Mouse (Mus musculus) limb, embryonic 14.5 days (tissue): ENCODE data around the gene Zfp931. TPM values are rescaled to one million over a fixed set of nuclear protein-coding genes. Genes with fewer than 3 reads are reported as not detected.
"Not testable (repeated sequence)": the region's sequence is repeated elsewhere in the genome, so short reads cannot be mapped to it uniquely, and the experiment has no call there.

Source experiments
- ATAC-seq: fragments of 200-750 bp; cut with Nextera tagmentation; 2 replicates; pipeline ENCODE4 v1.8.0; 2017; ENCODE audit warnings: low read depth, moderate number of reproducible peaks, moderate TSS enrichment; ENCODE audit not compliant: low FRiP score
- DNase-seq: peaks from one replicate; pipeline ENCODE4 v3.0.0-alpha.2; 2015; ENCODE audit warnings: low spot score
- H3K27ac ChIP-seq: fragments of 300-500 bp; sonication (generic); replicated peaks from 2 replicates; pipeline ENCODE4 v1.5.1; 2014; ENCODE audit warnings: low read depth, mild to moderate bottlenecking, low read length, moderate library complexity, mixed read lengths
- H3K27me3 ChIP-seq: fragments of 300-500 bp; sonication (generic); 2 replicates; pipeline ENCODE4 v1.6.1; 2014; ENCODE audit warnings: low read length, mixed read lengths; ENCODE audit not compliant: control insufficient read depth, insufficient read depth
- H3K36me3 ChIP-seq: fragments of 300-500 bp; sonication (generic); 2 replicates; pipeline ENCODE4 v1.6.1; 2014; ENCODE audit warnings: mild to moderate bottlenecking, low read length, moderate library complexity, mixed read lengths; ENCODE audit not compliant: control insufficient read depth, insufficient read depth
- H3K4me1 ChIP-seq: fragments of 300-500 bp; sonication (generic); 2 replicates; pipeline ENCODE4 v1.6.1; 2014; ENCODE audit warnings: antibody characterized with exemption, low read length, mixed read lengths; ENCODE audit not compliant: control insufficient read depth, insufficient read depth
- H3K4me2 ChIP-seq: fragments of 300-500 bp; sonication (generic); replicated peaks from 2 replicates; pipeline ENCODE4 v1.6.1; 2014; ENCODE audit warnings: low read depth, mild to moderate bottlenecking, low read length, moderate library complexity; ENCODE audit not compliant: severe bottlenecking
- H3K4me3 ChIP-seq: fragments of 300-500 bp; sonication (generic); replicated peaks from 2 replicates; pipeline ENCODE4 v1.5.1; 2014; ENCODE audit warnings: low read length
- H3K9ac ChIP-seq: fragments of 300-500 bp; sonication (generic); 2 replicates; pipeline ENCODE4 v1.6.1; 2014; ENCODE audit warnings: mild to moderate bottlenecking, low read depth, low read length, moderate library complexity; ENCODE audit not compliant: severe bottlenecking
- H3K9me3 ChIP-seq: fragments of 300-500 bp; sonication (generic); 2 replicates; pipeline ENCODE4 v1.6.1; 2016; ENCODE audit warnings: low read length; ENCODE audit not compliant: control insufficient read depth
- WGBS: fragments of 180-500 bp; shearing (Covaris S2); extraction: QIAGEN DNeasy Blood & Tissue Kit; methylation state at CpG from one replicate; pipeline ENCODE4 v1.1.7; 2014; 5-methylcytosine and 5-hydroxymethylcytosine counted together
- polyA plus RNA-seq, 2 experiments: library from polyadenylated mRNA; depleted of rRNA in 1 of 2; stranded (reverse) in 1 of 2; unstranded in 1 of 2; fragments of >200 nt; fragmentation: Nextera tagmentation in 1 of 2; extraction: Ambion mirVana in 1 of 2; gene quantifications; 2 replicates each; pipeline versions ENCODE4 v1.2.1 to v1.2.3; 2012 to 2014

The Zfp931 gene
- polyA plus RNA-seq, 2 experiments: 9.6 to 16.2 TPM

DNA sequence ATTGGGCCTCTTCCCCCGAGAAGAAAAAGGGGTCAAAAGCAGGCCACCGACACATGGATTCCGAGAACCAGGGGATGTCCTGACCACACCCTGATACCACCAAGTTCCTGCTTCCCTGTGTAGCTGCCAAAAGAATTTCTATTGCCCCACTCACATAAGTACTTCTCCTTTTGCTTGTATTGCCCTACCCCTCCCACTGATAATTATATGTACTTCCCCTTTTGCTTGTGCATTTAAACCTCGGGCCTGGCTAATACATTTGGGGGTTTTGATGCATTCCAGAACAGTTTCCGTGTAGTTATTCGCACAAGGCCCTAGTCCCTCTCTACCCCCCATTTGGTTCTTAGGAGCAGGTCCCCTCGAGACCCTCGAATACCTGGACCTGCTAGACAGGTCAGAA is 57.5 kb downstream of the Zfp931 start:
- H3K27ac ChIP-seq, H3K27me3 ChIP-seq, H3K36me3 ChIP-seq, DNase-seq, H3K4me3 ChIP-seq, H3K4me1 ChIP-seq, H3K4me2 ChIP-seq, ATAC-seq, H3K9ac ChIP-seq, H3K9me3 ChIP-seq: not testable (repeated sequence)
- 79% methylated on average over 8 of the region's 8 CpGs for WGBS

DNA sequence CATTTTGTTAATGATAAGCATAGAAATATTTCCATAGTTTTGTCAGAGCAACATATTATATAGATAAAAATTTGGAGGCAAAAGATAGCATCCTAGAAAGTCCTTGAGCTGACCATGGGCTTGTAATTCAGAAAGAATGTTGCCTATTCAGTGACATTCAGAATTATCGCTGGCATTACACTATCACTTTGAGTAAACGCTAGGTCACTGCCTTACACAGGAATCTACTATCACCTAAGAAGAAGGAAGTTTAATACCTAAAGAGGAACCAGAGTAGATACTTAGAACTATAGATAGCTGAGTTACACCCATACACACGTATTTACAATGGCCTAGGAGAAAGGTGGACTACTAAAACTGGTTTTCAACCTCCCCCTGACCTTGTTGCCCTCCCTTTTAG is 58.8 kb downstream of the Zfp931 start:
- H3K27me3 ChIP-seq, H3K4me1 ChIP-seq, H3K4me3 ChIP-seq, H3K36me3 ChIP-seq, H3K9ac ChIP-seq, H3K9me3 ChIP-seq, DNase-seq, H3K4me2 ChIP-seq, H3K27ac ChIP-seq, ATAC-seq: not testable (repeated sequence)
- whole genome bisulfite sequencing: 85% methylated on average over 3 of the region's 3 CpGs

Other genes with a start within 250 kb of the Zfp931 start
- 36.0 and 46.9 TPM in 2 replicates for gene Gm14325, start 238.1 kb downstream of the Zfp931 start, polyA plus RNA-seq (2012; rRNA removed)
- gene Gm14325, start 238.1 kb downstream of the Zfp931 start, polyA plus RNA-seq (2014; fragmentation: Nextera tagmentation; extraction: Ambion mirVana): 33.9 and 39.2 TPM in 2 replicates
- gene Gm14327, start 181.4 kb downstream of the Zfp931 start, polyA plus RNA-seq (2012; rRNA removed): 1.5 and 3.8 TPM in 2 replicates
- 2.6 and 2.8 TPM in 2 replicates for gene Gm14327, start 181.4 kb downstream of the Zfp931 start, polyA plus RNA-seq (2014; fragmentation: Nextera tagmentation; extraction: Ambion mirVana)
- gene Zfp972, start 152.9 kb downstream of the Zfp931 start, polyA plus RNA-seq (2012; rRNA removed): 0.37 and 0.97 TPM in 2 replicates
- 0.98 TPM in 1 of 2 replicates, not detected in the other for gene Zfp972, start 152.9 kb downstream of the Zfp931 start, polyA plus RNA-seq (2014; fragmentation: Nextera tagmentation; extraction: Ambion mirVana)
- gene Gm14326, start 121.2 kb downstream of the Zfp931 start, polyA plus RNA-seq (2012; rRNA removed): 7.2 and 9.6 TPM in 2 replicates
- 19.6 and 22.1 TPM in 2 replicates for gene Gm14326, start 121.2 kb downstream of the Zfp931 start, polyA plus RNA-seq (2014; fragmentation: Nextera tagmentation; extraction: Ambion mirVana)
- 4.0 and 7.2 TPM in 2 replicates for gene Zfp971, start 55.2 kb downstream of the Zfp931 start, polyA plus RNA-seq (2012; rRNA removed)
- gene Zfp971, start 55.2 kb downstream of the Zfp931 start, polyA plus RNA-seq (2014; fragmentation: Nextera tagmentation; extraction: Ambion mirVana): 13.5 and 14.5 TPM in 2 replicates
- gene Phactr3, start 40.5 kb upstream of the Zfp931 start, polyA plus RNA-seq (2012; rRNA removed): 0.48 and 0.56 TPM in 2 replicates
- gene Phactr3, start 40.5 kb upstream of the Zfp931 start, polyA plus RNA-seq (2014; fragmentation: Nextera tagmentation; extraction: Ambion mirVana): 0.46 and 0.55 TPM in 2 replicates